Mouse (Mus musculus): ENCODE data around the gene Doc2b.

DNA sequence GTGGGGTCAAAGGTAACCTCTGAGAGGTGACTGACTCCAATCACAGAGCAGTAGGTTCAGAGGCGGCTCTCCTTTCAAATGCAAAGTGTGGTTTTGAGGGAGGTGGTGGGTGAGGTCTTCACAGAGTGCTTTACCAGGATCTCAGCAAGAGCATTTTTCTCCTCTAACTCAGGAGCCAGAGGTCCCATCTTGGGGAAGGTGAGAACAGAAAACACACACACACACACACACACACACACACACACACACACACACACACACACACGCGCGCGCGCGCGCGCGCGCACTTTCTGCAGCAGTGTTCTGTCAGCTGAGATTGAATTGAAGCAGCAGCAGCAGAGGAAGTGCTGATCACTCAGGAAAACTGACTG is 40.4 kb upstream of the Doc2b start:
- TF ChIP-seq POLR2A (IDR thresholded peaks at IDR 0.05; ENCODE audit: borderline replicate concordance, insufficient read depth, low read length) (no peak), CTCF (IDR thresholded peaks at IDR 0.05; ENCODE audit: borderline replicate concordance, insufficient read depth, low read depth, low read length) (no peak)

Data from cerebellum, adult 2 months (tissue).